Mouse (Mus musculus) small intestine, adult 2 months (tissue): ENCODE data around the gene Taok3. TPM values are rescaled to one million over a fixed set of nuclear protein-coding genes. Genes with fewer than 3 reads are reported as not detected.

ENCODE experiments used
- H3K27ac ChIP-seq: fragments of 200-500 bp; 2 replicates; pipeline ENCODE4 v1.5.1; 2012; ENCODE audit warnings: low read depth, low read length, control low read depth, inconsistent platforms; ENCODE audit not compliant: insufficient read depth
- H3K27me3 ChIP-seq: fragments of 200-500 bp; 2 replicates; pipeline ENCODE4 v1.6.1; 2012; ENCODE audit warnings: mild to moderate bottlenecking, moderate library complexity, low read length, inconsistent platforms; ENCODE audit not compliant: control insufficient read depth, insufficient read depth
- H3K36me3 ChIP-seq: fragments of 200-500 bp; 2 replicates; pipeline ENCODE4 v1.6.1; 2012; ENCODE audit warnings: mild to moderate bottlenecking, low read length, control low read depth, inconsistent platforms; ENCODE audit not compliant: control insufficient read depth, insufficient read depth
- H3K4me1 ChIP-seq: fragments of 200-500 bp; 2 replicates; pipeline ENCODE4 v1.6.1; 2012; ENCODE audit warnings: low read length, inconsistent platforms, mixed read lengths; ENCODE audit not compliant: control insufficient read depth, insufficient read depth, insufficient read length
- H3K4me3 ChIP-seq: fragments of 200-500 bp; 2 replicates; pipeline ENCODE4 v1.5.1; 2012; ENCODE audit warnings: low read depth, mild to moderate bottlenecking, control low read depth, inconsistent platforms, low read length, moderate library complexity
- CTCF ChIP-seq: fragments of 200-500 bp; IDR thresholded peaks from 2 replicates; pipeline ENCODE4 v1.5.1; 2012; ENCODE audit warnings: low read depth, mild to moderate bottlenecking, control low read depth, inconsistent platforms, low read length, moderate library complexity, mixed read lengths; ENCODE audit not compliant: insufficient replicate concordance, insufficient read length; ENCODE audit errors: extremely low read depth
- POLR2A ChIP-seq: fragments of 200-500 bp; IDR thresholded peaks from 2 replicates; pipeline ENCODE4 v1.6.1; 2012; ENCODE audit warnings: low read depth, mild to moderate bottlenecking, control low read depth, inconsistent platforms, low read length, moderate library complexity
- WGBS: fragments of 180-500 bp; shearing (Covaris S2); methylation state at CpG from one replicate; pipeline ENCODE4 v1.1.7; 2018; 5-methylcytosine and 5-hydroxymethylcytosine counted together
- polyA plus RNA-seq: library from polyadenylated mRNA; depleted of rRNA; stranded (reverse); fragments of >200 nt; gene quantifications from 2 replicates; pipeline ENCODE4 v1.2.3, GENCODE M21; 2012

Gene Taok3
- polyA plus RNA-seq, 1 experiment = 32.0 TPM

- Histone ChIP-seq H3K36me3 (peaks cover 51% of the 10 kb centered on the region), H3K27ac (no peak overlapping the region), H3K27me3 (no peaks in the 10 kb centered on the region), H3K4me1 (no peaks in the 10 kb centered on the region), H3K4me3 (no peak overlapping the region)
- TF ChIP-seq POLR2A = no peak
- no peak for TF ChIP-seq CTCF
- WGBS = 93% methylated on average over 16 of the region's 16 CpGs
Observed at GRCm38 (mm10) chr5:117111064-117111773, 8.7 kb upstream of the Taok3 start.

- H3K27me3 ChIP-seq = no peaks in the 10 kb centered on the region
- no peak overlapping the region for H3K27ac ChIP-seq
- no peak overlapping the region for H3K4me3 ChIP-seq
- H3K36me3 ChIP-seq = peaks cover 46% of the 10 kb centered on the region
- 89% methylated on average over 7 of the region's 7 CpGs for WGBS
- no peaks in the 10 kb centered on the region for H3K4me1 ChIP-seq
- TF ChIP-seq POLR2A = no peak
- TF ChIP-seq CTCF = no peak
Observed at GRCm38 (mm10) chr5:117111774-117112112, 8.2 kb upstream of the Taok3 start.

- Histone ChIP-seq H3K4me1 (peaks cover 4% of the 10 kb centered on the region; the same call in 1 of the 2 replicates), H3K27ac (no peak overlapping the region), H3K27me3 (no peaks in the 10 kb centered on the region), H3K4me3 (no peak overlapping the region), H3K36me3 (peaks cover 34% of the 10 kb centered on the region)
- WGBS = 97% methylated on average over 7 of the region's 7 CpGs
- no peak for TF ChIP-seq POLR2A
- TF ChIP-seq CTCF = no peak
Observed at GRCm38 (mm10) chr5:117113330-117113729, 6.6 kb upstream of the Taok3 start.

GRCm38 (mm10) chr5:117114581-117115192, 5.2 kb upstream of the Taok3 start:
- Histone ChIP-seq H3K27ac (peak overlapping the region; percentile 51), H3K36me3 (peaks cover 20% of the 10 kb centered on the region), H3K4me1 (peaks cover 4% of the 10 kb centered on the region; the same call in 1 of the 2 replicates), H3K27me3 (no peaks in the 10 kb centered on the region), H3K4me3 (peak overlapping the region; percentile 86)
- no peak for TF ChIP-seq POLR2A
- TF ChIP-seq CTCF = peak; percentile 52; the same call in 1 of the 2 replicates
- WGBS = 3% methylated on average over 16 of the region's 16 CpGs

- Histone ChIP-seq H3K4me3 (peak overlapping the region; percentile 86), H3K4me1 (peaks cover 4% of the 10 kb centered on the region; the same call in 1 of the 2 replicates), H3K27me3 (no peaks in the 10 kb centered on the region), H3K27ac (peak overlapping the region; percentile 51), H3K36me3 (peaks cover 20% of the 10 kb centered on the region)
- under 1% methylated on average over 43 of the region's 43 CpGs for WGBS
- TF ChIP-seq CTCF = no peak
- TF ChIP-seq POLR2A = no peak
Observed at GRCm38 (mm10) chr5:117115193-117115767, 4.6 kb upstream of the Taok3 start.

GRCm38 (mm10) chr5:117115836-117116366, 4.0 kb upstream of the Taok3 start, which contains the start of gene Suds3:
Suds3 (minus strand) TSS chr5:117116113.
- H3K27me3 ChIP-seq = no peaks in the 10 kb centered on the region
- H3K4me3 ChIP-seq = peak within 1 kb of the TSS; percentile 86
- peaks cover 20% of the 10 kb centered on the region for H3K36me3 ChIP-seq
- TF ChIP-seq CTCF (peak; percentile 95), POLR2A (peak; percentile 42)
- H3K4me1 ChIP-seq = peaks cover 4% of the 10 kb centered on the region; the same call in 1 of the 2 replicates
- peak within 1 kb of the TSS; percentile 86 for H3K27ac ChIP-seq
- 2% methylated on average over 59 of the region's 59 CpGs for WGBS

GRCm38 (mm10) chr5:117116660-117117059, 3.3 kb upstream of the Taok3 start:
- 22% methylated on average over 2 of the region's 2 CpGs for WGBS
- no peak for TF ChIP-seq CTCF
- no peak for TF ChIP-seq POLR2A
- Histone ChIP-seq H3K27me3 (no peaks in the 10 kb centered on the region), H3K4me1 (peaks cover 4% of the 10 kb centered on the region; the same call in 1 of the 2 replicates), H3K4me3 (no peak overlapping the region), H3K27ac (peak overlapping the region; percentile 47), H3K36me3 (peaks cover 14% of the 10 kb centered on the region)
